Mouse (Mus musculus) heart, embryonic 13.5 days (tissue): ENCODE data around the gene Pik3r6. TPM values are rescaled to one million over a fixed set of nuclear protein-coding genes. Genes with fewer than 3 reads are reported as not detected.

Experiments used
- ATAC-seq: fragments of 200-750 bp; cut with Nextera tagmentation; 2 replicates; pipeline ENCODE4 v1.8.0; 2017; ENCODE audit warnings: moderate TSS enrichment; ENCODE audit not compliant: insufficient number of reproducible peaks, low FRiP score, low TSS enrichment; ENCODE audit errors: extremely low read depth
- H3K27ac ChIP-seq: fragments of 300-500 bp; sonication (generic); replicated peaks from 2 replicates; pipeline ENCODE4 v1.5.1; 2015; ENCODE audit warnings: moderate library complexity, mild to moderate bottlenecking, inconsistent platforms
- H3K27me3 ChIP-seq: fragments of 300-500 bp; sonication (generic); replicated peaks from 2 replicates; pipeline ENCODE4 v1.6.1; 2015; ENCODE audit warnings: mild to moderate bottlenecking, inconsistent platforms
- H3K36me3 ChIP-seq: fragments of 300-500 bp; sonication (generic); 2 replicates; pipeline ENCODE4 v1.6.1; 2015; ENCODE audit warnings: mild to moderate bottlenecking, inconsistent platforms
- H3K4me1 ChIP-seq: fragments of 300-500 bp; sonication (generic); 2 replicates; pipeline ENCODE4 v1.6.1; 2015; ENCODE audit warnings: inconsistent platforms
- H3K4me2 ChIP-seq: fragments of 300-500 bp; sonication (generic); 2 replicates; pipeline ENCODE4 v1.6.1; 2015; ENCODE audit warnings: inconsistent platforms, mild to moderate bottlenecking, moderate library complexity
- H3K4me3 ChIP-seq: fragments of 300-500 bp; sonication (generic); 2 replicates; pipeline ENCODE4 v1.5.1; 2015; ENCODE audit warnings: moderate library complexity, mild to moderate bottlenecking, inconsistent platforms
- H3K9ac ChIP-seq: fragments of 300-500 bp; sonication (generic); 2 replicates; pipeline ENCODE4 v1.6.1; 2015; ENCODE audit warnings: inconsistent platforms, mild to moderate bottlenecking, moderate library complexity
- H3K9me3 ChIP-seq: fragments of 300-500 bp; sonication (generic); 2 replicates; pipeline ENCODE4 v1.6.1; 2016; ENCODE audit warnings: inconsistent platforms
- WGBS: fragments of 180-500 bp; shearing (Covaris S2); methylation state at CpG from one replicate; pipeline ENCODE4 v1.1.7; 2015; ENCODE audit warnings: mixed read lengths; 5-methylcytosine and 5-hydroxymethylcytosine counted together
- polyA plus RNA-seq: library from polyadenylated mRNA; unstranded; fragments of >200 nt; fragmentation: Nextera tagmentation; extraction: Ambion mirVana; gene quantifications from 2 replicates; pipeline ENCODE4 v1.2.1, GENCODE M21; 2015

The Pik3r6 gene
- polyA plus RNA-seq, 1 experiment from 2014 or later, result 4.3 TPM

DNA sequence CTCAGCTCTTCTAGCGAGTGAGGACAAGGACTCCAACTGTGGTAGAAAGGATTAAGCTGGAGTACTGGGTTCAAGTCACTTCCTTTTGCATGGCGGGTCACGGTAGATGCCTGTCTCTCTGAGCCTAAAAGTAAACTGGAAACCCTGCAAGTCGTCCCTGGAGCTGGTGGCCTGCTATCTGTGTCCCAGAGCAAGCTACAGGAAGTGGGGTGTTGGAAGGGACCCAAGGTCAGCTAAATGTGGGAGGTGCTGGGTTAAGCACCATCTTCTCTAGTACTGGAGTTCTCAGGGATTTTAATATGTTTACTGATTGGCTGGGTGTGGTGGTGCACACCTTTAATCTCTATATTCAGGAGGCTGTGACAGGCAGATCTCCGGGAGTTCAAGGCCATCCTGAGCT lies 30.0 kb downstream of the Pik3r6 start:
- peaks cover 29% of the 10 kb centered on the region for H3K27me3 ChIP-seq
- H3K4me3 ChIP-seq, result no peak overlapping the region
- H3K9ac ChIP-seq, result no peak overlapping the region
- no peak for ATAC-seq
- no peak overlapping the region for H3K4me2 ChIP-seq
- WGBS, result 58% methylated on average over 5 of the region's 5 CpGs
- H3K9me3 ChIP-seq, result no peaks in the 10 kb centered on the region
- H3K27ac ChIP-seq, result no peak overlapping the region
- peaks cover 8% of the 10 kb centered on the region for H3K4me1 ChIP-seq
- H3K36me3 ChIP-seq, result no peaks in the 10 kb centered on the region

DNA sequence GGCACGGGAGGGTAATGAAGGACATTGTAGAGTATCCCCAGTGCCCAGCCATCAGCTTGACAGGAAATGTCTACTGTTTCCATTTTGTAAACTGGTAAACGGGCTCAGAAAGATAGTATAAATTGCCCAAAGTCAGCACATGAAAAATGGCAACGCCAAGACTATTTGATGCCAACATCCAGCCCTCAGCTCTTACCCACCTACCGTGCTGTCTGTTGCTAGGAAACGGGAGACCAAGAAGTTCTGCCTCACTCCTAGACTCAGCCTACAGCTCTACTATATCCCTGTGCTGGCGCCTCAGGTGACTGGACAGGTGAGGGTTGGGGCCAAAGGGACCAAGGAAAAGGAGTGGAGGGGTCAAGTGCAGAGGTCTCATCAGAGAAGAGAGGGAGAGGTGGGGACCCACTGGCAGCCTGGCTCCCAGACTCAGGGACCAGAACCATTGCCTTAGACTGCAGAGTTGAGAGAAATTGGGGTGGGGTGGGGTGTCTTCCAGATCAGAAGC lies 31.2 kb downstream of the Pik3r6 start:
- 75% methylated on average over 6 of the region's 6 CpGs for WGBS

DNA sequence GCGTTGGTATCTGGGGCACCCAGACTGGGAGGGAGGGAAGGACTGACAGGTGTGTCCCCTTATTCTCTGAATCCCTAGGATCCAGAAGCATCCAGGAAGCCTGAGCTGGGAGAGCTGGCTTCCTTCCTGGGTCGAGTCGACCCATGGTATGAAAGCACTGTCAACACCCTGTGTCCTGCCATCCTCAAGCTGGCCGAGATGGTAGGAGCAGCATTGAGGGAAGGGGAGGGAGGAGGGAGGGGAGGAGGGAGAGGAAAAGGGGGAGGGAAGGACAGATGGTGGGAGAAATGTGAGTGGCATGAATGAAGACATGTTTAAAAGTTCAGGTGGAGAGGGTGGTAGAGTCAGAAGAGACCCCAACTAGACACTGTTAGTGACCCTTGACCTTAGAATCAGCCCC lies 33.2 kb downstream of the Pik3r6 start:
- no peak for ATAC-seq
- Histone ChIP-seq H3K27ac (no peak overlapping the region), H3K4me3 (no peak overlapping the region), H3K4me1 (peaks cover 8% of the 10 kb centered on the region), H3K9ac (no peak overlapping the region), H3K36me3 (no peaks in the 10 kb centered on the region), H3K27me3 (peaks cover 3% of the 10 kb centered on the region), H3K9me3 (no peaks in the 10 kb centered on the region), H3K4me2 (no peak overlapping the region)
- 36% methylated on average over 4 of the region's 4 CpGs for WGBS

More for the DNA sequence above, 31.2 kb downstream of the Pik3r6 start:
- H3K9me3 ChIP-seq, result no peaks in the 10 kb centered on the region
- H3K9ac ChIP-seq, result no peak overlapping the region
- no peak overlapping the region for H3K27ac ChIP-seq
- no peak for ATAC-seq
- H3K27me3 ChIP-seq, result peaks cover 20% of the 10 kb centered on the region
- H3K36me3 ChIP-seq, result no peaks in the 10 kb centered on the region
- H3K4me3 ChIP-seq, result no peak overlapping the region
- H3K4me1 ChIP-seq, result peaks cover 8% of the 10 kb centered on the region
- H3K4me2 ChIP-seq, result no peak overlapping the region

DNA sequence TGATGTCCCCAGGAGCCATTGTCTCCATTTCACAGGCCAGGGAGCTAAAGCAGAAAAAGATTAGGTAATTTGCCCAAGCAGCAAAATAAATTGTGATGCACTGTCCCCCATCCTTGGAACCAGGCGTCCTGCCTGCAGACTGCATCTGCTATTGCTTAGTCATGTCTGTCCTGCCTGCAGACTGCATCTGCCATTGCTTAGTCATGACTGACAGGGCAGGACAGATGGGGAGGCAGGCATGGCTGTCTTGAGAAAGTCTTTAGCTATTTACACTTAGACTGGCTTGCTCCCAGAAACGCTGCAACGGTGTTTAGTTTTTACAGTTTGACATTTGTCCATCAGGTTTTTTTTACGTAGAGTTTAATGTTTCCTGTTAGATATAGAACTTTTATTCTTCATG lies 33.6 kb downstream of the Pik3r6 start:
- no peaks in the 10 kb centered on the region for H3K36me3 ChIP-seq
- H3K27ac ChIP-seq, result no peak overlapping the region
- peaks cover 8% of the 10 kb centered on the region for H3K4me1 ChIP-seq
- no peaks in the 10 kb centered on the region; the same call in 1 of the 2 replicates for H3K27me3 ChIP-seq
- no peaks in the 10 kb centered on the region for H3K9me3 ChIP-seq
- no peak overlapping the region for H3K4me3 ChIP-seq
- 57% methylated on average over 4 of the region's 4 CpGs for WGBS
- no peak overlapping the region for H3K9ac ChIP-seq
- no peak for ATAC-seq
- no peak overlapping the region for H3K4me2 ChIP-seq

DNA sequence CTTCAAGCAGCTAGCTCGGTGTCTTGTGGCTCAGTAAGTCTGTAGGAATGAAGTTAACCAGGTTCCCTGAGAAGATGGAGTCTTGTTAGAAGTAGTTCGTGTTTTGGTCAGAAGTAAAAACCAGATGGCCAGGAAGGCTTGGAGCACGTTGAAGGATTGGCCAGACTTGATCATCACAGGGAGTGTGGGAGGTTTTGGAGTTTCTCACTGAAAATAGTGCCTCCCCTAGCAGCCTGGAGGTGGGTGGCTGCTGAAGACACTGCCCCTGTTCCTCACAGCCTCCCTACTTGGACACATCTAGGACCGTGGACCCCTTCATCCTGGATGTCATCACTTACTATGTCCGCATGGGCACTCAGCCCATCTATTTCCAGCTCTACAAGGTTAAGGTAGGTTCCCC lies 36.8 kb downstream of the Pik3r6 start:
- H3K9ac ChIP-seq, result no peak overlapping the region
- no peak for ATAC-seq
- no peaks in the 10 kb centered on the region for H3K36me3 ChIP-seq
- 52% methylated on average over 5 of the region's 5 CpGs for WGBS
- H3K4me3 ChIP-seq, result no peak overlapping the region
- H3K27me3 ChIP-seq, result peaks cover 6% of the 10 kb centered on the region; the same call in 1 of the 2 replicates
- no peak overlapping the region for H3K27ac ChIP-seq
- peaks cover 3% of the 10 kb centered on the region for H3K4me1 ChIP-seq
- H3K9me3 ChIP-seq, result no peaks in the 10 kb centered on the region
- H3K4me2 ChIP-seq, result no peak overlapping the region

DNA sequence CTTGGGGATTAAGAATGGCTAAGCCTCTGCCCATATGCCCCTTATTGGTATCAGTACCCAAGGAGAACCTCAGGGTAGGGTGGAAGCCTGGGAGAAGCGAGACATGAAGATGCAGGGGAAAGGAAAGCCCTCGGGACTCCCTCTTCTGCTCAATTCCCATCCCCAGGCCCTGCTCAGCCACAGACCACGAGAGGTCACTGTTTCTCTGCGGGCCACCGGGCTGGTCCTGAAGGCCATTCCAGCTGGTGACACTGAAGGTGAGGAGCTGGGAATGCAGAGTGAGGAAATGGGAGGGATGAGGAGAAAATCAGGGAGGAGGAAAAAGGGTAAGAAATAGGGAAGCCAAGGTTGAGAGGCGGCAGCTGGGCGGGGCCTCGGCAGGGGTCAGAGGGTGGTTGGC lies 41.7 kb downstream of the Pik3r6 start:
- ATAC-seq, result no peak
- H3K4me2 ChIP-seq, result peak overlapping the region; percentile 20
- H3K4me1 ChIP-seq, result peaks cover 32% of the 10 kb centered on the region

DNA sequence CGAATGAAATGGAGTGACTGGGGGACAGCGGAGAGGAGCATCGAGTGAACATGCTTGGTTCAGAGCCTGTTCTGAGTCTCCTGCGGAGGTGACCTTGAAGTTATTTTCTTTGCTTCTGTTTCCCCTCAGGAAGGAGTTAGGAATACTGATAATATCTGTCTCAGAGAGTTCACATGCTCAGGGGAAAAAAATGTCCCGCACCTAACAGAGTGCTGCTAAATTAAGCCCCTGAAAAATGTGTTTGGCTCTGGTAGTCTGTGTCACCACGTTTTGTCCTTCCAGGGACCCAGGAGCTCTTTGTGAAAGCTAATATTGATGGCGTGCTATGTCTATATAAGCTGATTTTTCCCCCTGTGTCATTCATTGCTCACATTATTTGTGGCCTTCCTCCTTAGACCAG lies 42.4 kb downstream of the Pik3r6 start:
- WGBS, result 30% methylated on average over 7 of the region's 7 CpGs
- Histone ChIP-seq H3K36me3 (no peaks in the 10 kb centered on the region), H3K4me3 (no peak overlapping the region), H3K27ac (peak overlapping the region; percentile 69), H3K9ac (no peak overlapping the region), H3K4me2 (peak overlapping the region; percentile 20; the same call in 1 of the 2 replicates), H3K27me3 (peaks cover 6% of the 10 kb centered on the region; the same call in 1 of the 2 replicates), H3K9me3 (no peaks in the 10 kb centered on the region), H3K4me1 (peaks cover 32% of the 10 kb centered on the region)
- ATAC-seq, result no peak

More for the DNA sequence above, 41.7 kb downstream of the Pik3r6 start:
- WGBS, result 14% methylated on average over 8 of the region's 8 CpGs
- H3K9ac ChIP-seq, result no peak overlapping the region
- peaks cover 6% of the 10 kb centered on the region; the same call in 1 of the 2 replicates for H3K27me3 ChIP-seq
- H3K27ac ChIP-seq, result peak overlapping the region; percentile 57
- H3K9me3 ChIP-seq, result no peaks in the 10 kb centered on the region
- H3K36me3 ChIP-seq, result no peaks in the 10 kb centered on the region
- no peak overlapping the region for H3K4me3 ChIP-seq

DNA sequence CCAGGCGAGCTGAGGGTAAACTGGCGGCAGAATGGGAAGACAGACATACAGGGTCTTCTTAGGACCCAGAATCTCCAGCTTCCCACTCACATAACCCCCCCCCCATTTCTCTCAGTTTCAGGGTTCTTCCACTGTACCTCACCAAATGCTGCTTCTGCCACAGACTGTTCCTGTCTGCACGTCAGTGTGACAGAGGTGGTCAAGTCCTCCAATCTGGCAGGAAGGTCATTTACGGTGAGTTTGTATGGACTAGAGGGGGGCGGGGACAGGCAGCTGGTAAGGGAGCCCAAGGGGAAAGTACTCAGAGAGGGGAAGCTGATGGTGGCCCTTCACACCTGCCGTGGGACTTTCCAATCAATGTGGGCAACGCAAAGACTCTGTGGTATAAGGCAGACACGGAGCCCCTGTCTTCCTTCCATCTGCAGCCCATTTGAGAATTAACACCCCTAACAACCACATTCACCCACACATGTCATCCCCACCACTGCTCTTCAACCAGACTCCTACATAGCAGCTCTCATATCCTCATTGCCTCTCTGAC lies 42.9 kb downstream of the Pik3r6 start:
- Histone ChIP-seq H3K27me3 (peaks cover 6% of the 10 kb centered on the region; the same call in 1 of the 2 replicates), H3K36me3 (no peaks in the 10 kb centered on the region), H3K4me1 (peaks cover 32% of the 10 kb centered on the region), H3K9me3 (no peaks in the 10 kb centered on the region), H3K9ac (no peak overlapping the region), H3K4me2 (no peak overlapping the region), H3K4me3 (no peak overlapping the region), H3K27ac (peak overlapping the region; percentile 69)
- no peak for ATAC-seq
- WGBS, result 64% methylated on average over 8 of the region's 8 CpGs

DNA sequence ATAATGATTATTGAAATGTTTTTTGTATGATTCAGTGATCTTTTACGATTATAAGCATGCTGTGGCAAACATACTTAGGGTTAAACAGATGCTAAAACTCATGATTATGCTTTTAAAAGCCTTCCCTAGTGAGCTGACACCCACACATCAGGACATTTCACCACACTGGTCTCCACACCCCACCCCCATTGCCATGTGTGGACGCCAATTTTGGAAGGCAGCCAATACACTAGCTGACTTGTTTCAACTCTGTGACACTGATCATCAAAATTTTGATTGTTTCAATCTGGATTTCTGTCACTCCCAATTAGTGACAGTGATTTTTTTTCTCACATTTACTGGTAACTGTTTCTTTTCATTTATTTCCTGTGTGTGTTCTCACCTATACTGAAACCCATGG lies 44.7 kb downstream of the Pik3r6 start:
- ATAC-seq, result no peak
- Histone ChIP-seq H3K27me3 (peaks cover 10% of the 10 kb centered on the region; the same call in 1 of the 2 replicates), H3K4me3 (no peak overlapping the region), H3K9me3 (no peaks in the 10 kb centered on the region), H3K9ac (no peak overlapping the region), H3K4me1 (peaks cover 32% of the 10 kb centered on the region), H3K27ac (no peak overlapping the region), H3K4me2 (no peak overlapping the region), H3K36me3 (no peaks in the 10 kb centered on the region)
- WGBS, result 40% methylated on average over 2 of the region's 2 CpGs

DNA sequence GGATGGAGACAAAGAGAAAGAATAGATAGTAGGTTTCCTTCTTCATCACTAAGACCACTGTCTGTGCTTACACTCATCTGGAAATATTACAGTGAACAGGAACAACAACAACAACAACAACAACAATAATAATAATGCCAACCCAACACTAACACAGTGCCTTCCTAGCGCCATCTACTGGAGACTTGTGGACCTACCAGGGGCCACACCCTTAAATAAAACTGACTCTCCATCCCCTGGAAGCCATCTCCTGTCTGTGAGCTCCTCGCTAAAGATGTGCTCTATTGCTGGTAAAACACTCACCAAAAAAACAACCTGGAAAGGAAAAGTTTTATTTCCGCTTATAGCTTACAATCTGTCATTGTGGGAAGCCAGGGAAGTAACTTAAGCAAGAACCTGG lies 46.8 kb downstream of the Pik3r6 start:
- H3K4me3 ChIP-seq, result no peak overlapping the region
- no peaks in the 10 kb centered on the region for H3K36me3 ChIP-seq
- no peak overlapping the region for H3K9ac ChIP-seq
- no peaks in the 10 kb centered on the region for H3K9me3 ChIP-seq
- no peak for ATAC-seq
- H3K4me2 ChIP-seq, result no peak overlapping the region
- 45% methylated on average over 3 of the region's 3 CpGs for WGBS
- peaks cover 29% of the 10 kb centered on the region for H3K4me1 ChIP-seq
- H3K27ac ChIP-seq, result no peak overlapping the region
- H3K27me3 ChIP-seq, result 0 out of 2 replicates have a peak, but pooled peaks cover 3% of the 10 kb centered on the region

DNA sequence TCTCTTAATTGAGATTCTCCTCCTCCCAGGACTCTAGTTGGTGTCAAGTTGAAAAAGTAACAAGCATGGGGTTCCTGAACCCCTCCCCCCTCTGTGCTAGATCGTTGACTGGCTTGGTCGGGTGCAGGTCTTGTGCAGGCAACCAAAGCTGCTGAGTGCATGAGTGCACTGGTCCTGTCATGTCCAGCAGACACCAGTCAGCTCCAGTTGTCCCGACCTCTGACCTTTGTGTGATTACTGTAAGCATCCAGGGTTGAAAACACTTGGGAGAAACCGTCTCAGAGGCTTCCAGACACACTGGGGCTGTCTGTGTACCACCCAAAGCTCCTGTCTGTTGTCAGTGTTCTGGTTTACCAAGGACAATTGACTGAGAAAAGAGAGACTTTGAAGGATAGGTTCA lies 47.5 kb downstream of the Pik3r6 start:
- Histone ChIP-seq H3K4me1 (peaks cover 21% of the 10 kb centered on the region), H3K27me3 (peaks cover 10% of the 10 kb centered on the region), H3K9me3 (no peaks in the 10 kb centered on the region), H3K27ac (no peak overlapping the region), H3K4me2 (no peak overlapping the region), H3K36me3 (no peaks in the 10 kb centered on the region), H3K4me3 (no peak overlapping the region), H3K9ac (no peak overlapping the region)
- WGBS, result 40% methylated on average over 4 of the region's 4 CpGs
- no peak for ATAC-seq

DNA sequence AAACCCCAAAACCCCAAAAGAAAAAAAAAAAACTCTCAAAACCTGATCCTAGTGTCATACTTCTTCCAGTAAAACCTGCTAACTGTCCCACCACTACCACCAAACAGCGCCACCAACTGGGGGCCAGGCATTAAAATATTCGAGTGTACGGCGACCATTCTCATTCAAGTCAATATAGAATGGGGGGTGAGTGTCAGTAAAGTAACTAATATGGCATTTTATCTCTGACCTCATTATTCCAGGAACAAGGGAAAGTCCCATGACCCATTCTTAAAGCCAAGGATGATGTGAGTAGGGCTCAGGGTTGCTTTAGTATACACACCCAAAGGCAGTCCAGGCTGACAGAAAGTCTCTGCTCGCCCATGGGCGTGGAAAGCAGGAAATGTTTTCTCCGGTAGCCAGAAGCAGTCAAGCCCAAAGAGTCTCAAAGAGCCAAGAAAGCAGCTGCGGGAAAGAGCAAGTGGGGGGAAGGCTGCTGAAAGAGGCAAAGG lies 51.2 kb downstream of the Pik3r6 start:
- Histone ChIP-seq H3K9me3 (no peaks in the 10 kb centered on the region), H3K4me2 (no peak overlapping the region), H3K27me3 (peaks cover 35% of the 10 kb centered on the region), H3K27ac (no peak overlapping the region), H3K4me1 (peaks cover 5% of the 10 kb centered on the region; the same call in 1 of the 2 replicates), H3K4me3 (no peak overlapping the region), H3K36me3 (no peaks in the 10 kb centered on the region), H3K9ac (no peak overlapping the region)
- ATAC-seq, result no peak
- WGBS, result 32% methylated on average over 8 of the region's 8 CpGs
